Mouse (Mus musculus): Measurements from ENCODE around the gene Cx3cr1.

DNA sequence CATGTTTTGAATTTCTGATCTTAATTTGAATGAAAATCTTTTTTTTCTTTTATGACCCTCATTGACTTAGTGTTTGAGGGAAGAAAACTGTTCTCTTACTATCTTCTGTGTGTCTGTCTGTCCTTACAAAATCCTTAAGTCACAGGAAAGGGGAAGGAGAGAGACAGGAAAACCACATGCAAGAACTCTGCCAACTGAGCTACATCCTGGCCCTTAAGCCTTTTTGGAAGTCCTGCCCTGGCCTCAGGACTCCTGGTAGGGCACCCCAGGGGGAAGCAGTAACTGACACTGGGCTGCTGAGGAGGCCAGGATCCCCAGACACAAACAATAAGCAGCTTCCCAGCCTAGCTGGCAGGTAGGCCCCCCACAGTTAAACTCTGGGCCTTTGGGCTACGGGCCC is 126.4 kb downstream of the Cx3cr1 start:
- TF ChIP-seq CTCF (IDR thresholded peaks at IDR 0.05) = no peak
- no peak for TF ChIP-seq EP300 (IDR thresholded peaks at IDR 0.05)

Data from lung, postnatal 0 days (tissue).